Mouse (Mus musculus): Measurements from ENCODE around the gene Whrn.

DNA sequence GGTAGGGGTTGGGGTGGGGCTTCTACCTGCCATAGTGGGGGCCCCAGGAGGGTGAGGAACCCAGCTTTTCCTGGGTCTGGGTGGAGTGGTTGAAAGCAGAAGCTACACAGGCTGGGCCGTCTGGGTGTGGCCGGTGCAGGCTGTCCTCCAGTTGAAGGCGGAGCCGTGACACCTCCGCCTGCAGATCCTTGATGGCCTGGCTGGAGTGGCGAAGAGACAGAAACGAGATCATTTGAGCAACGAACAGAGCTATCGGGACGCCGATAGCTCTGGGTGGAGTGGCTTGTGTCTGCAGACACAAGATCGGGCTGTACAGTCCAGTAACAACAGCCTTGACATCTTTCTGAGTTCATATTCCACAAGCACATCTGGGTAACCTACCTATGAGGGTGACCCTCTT lies 121.5 kb downstream of the Whrn start:
- TF ChIP-seq CTCF (IDR thresholded peaks at IDR 0.05; ENCODE audit: low read depth) = no peak
- TF ChIP-seq EP300 (IDR thresholded peaks at IDR 0.05; ENCODE audit: low read depth) = peak; percentile 81
